Mouse (Mus musculus) heart, postnatal 25 days (tissue): Measurements from ENCODE around the gene Rasip1. TPM values are rescaled to one million over a fixed set of nuclear protein-coding genes. Genes with fewer than 3 reads are reported as not detected.
A peak's percentile ranks its signal among the peaks of the same experiment; 100 is the strongest.

ENCODE experiments used
- DNase-seq: peaks from one replicate; pipeline ENCODE4 v3.0.0; 2022; ENCODE audit warnings: low spot score
- intact Hi-C: fragments of 180-260 bp; cut with DNase I; formaldehyde crosslinking; loops from one replicate; pipeline ENCODE4 v1.15.1; 2025
- total RNA-seq, 2 experiments: library from RNA; stranded (reverse); gene quantifications; 2 replicates each; pipeline ENCODE4 v1.2.3; 2021

The Rasip1 gene
- total RNA-seq, 2 experiments from 2014 or later, result 26.3 to 33.6 TPM

DNA sequence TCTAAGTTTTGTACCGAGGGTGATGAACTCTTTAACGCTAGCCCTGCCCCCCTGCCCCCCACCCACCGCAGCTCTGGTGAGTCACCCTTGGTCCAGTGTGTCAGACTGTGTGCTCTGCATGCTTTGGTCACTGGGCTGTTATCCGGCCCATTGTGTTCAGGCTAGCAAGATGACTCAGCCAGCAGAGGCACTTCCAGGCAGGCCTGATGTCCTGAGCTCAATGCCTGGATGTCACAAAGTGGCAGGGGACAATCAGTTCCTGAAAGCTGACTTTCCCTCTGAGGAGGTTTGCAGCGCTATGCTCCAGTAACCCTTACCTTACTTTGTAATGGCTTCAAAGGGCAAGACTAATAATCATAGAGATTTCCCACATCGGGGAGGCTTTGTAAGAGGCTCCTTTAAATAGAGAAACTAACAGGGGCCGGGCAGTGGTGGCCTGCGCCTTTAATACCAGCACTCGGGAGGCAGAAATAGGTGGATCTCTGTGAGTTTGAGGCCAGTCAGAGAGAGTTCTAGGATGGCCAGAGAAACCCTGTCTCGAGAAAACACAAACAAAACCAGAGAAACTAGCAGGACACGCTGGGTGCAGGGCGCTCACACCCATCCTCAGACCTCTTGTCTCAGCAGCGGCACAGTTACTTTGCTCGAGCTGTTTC, 52.8 kb downstream of the Rasip1 start:
- intact Hi-C loops, result loop anchor here (10.0 kb wide), 1 partner anchor 205 kb away; no protein-coding TSS in a partner anchor
- peak; percentile 72 for DNase-seq

- intact Hi-C loops, result loop anchor here (10.0 kb wide), 1 partner anchor 206 kb away; no protein-coding TSS in a partner anchor
- DNase-seq, result no peak
Measured at GRCm38 (mm10) chr7:45681046-45681736, 53.9 kb downstream of the Rasip1 start.

GRCm38 (mm10) chr7:45682144-45683126, 55.1 kb downstream of the Rasip1 start:
- intact Hi-C loops, result loop anchor here (2.0 to 10.0 kb wide), 4 partner anchors 42 to 208 kb away; no protein-coding TSS in a partner anchor

DNA sequence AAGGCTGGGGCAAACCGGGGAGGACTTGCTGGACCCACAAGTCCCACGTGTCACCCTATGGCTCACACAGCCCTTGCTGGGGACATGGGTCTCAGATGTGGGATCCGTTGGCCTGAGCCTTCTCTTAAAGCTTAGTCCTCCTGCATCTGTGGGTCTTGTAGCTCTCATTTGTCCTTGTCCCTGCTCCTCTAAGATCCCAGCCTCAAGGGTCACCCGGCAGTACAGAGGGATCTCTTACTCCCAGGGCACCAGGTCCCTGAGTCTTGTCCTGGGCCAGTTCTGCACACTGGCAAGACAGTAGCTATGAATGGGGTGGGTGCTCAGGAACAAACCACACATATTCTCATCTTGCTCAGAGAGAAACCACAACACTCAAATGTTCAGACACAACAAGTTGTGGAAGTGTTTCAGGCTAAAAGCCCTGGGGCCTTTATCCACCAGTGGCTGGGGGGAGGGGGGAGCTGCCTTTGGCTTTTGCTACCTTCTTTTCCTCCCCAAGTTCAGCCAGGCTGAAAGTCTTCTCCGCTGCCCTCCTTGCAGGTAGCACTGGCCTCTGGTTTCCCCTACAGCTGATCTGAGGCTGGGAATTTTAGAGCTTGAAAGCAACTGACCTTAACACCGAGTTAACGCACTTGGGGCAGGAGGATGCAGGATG, 56.2 kb downstream of the Rasip1 start, which contains the start of gene Ntn5:
Gene Ntn5 (plus strand): TSS at position 627 of the 655 bp plus-strand sequence.
- intact Hi-C loops, result loop anchor here (2.0 to 10.0 kb wide), 4 partner anchors 43 to 209 kb away; no protein-coding TSS in a partner anchor
- no peak for DNase-seq

More at GRCm38 (mm10) chr7:45682144-45683126, 55.1 kb downstream of the Rasip1 start:
- DNase-seq, result peak; percentile 77

DNA sequence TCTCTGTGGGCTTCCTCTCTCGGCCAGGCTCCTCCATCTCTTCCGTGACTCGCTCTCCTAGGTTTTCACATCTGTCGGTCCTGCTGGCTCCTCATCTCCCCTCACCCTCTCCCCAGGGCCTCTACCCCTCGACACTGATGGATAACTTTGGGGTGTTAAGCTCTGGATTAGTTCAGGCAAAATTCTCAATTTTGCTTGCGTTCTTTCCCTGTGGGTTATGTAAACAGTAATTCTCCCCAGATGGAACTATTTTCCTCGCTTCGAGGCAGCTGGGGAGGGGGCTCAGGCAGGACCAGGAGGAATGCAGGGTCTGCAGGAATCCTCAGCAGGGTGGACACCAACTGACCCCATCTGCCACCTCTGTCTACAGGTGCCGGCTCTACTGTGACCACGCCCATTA, 58.5 kb downstream of the Rasip1 start:
- no peak for DNase-seq
- intact Hi-C loops, result loop anchor here (10.0 kb wide), 1 partner anchor 211 kb away; no protein-coding TSS in a partner anchor

DNA sequence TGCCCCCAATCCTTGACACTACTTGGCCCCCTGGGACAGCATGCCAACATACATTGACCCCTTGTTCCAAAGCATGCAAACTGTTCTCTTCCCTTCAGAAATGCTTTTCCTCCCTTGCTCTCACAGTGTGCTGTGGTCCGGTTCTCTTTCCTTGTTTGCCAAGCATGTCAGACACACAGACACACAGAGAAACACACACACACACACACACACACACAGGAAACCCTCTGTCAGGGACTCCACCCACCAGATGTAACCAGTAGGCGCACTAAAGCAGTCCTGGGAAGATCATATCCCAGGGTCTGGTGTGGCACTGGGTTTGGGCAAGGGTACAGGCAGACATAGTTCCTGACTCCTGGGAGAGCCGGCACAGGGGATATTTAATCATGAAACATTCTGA, 59.6 kb downstream of the Rasip1 start:
- intact Hi-C loops, result loop anchor here (10.0 kb wide), 1 partner anchor 212 kb away; no protein-coding TSS in a partner anchor
- DNase-seq, result no peak

Other genes with a start within 250 kb of the Rasip1 start
- gene Snrnp70, start 231.7 kb upstream of the Rasip1 start, total RNA-seq, result 100 to 1,000 TPM; 110 to 111 TPM
- gene Kcna7, start 221.8 kb upstream of the Rasip1 start, total RNA-seq, result 1 to 10 TPM; 3.2 to 3.7 TPM
- under 1 TPM; 0.14 to 0.39 TPM for gene Ntf5, start 213.8 kb upstream of the Rasip1 start, total RNA-seq
- gene Lhb, start 206.7 kb upstream of the Rasip1 start, total RNA-seq, result not detected
- 10 to 100 TPM; 93.1 to 98.1 TPM for gene Gys1, start 192.6 kb upstream of the Rasip1 start, total RNA-seq
- gene Ruvbl2, start 189.4 kb upstream of the Rasip1 start, total RNA-seq, result 10 to 100 TPM; 28.5 to 29.3 TPM
- 100 to 1,000 TPM; 210 to 232 TPM for gene Ftl1, start 167.6 kb upstream of the Rasip1 start, total RNA-seq
- gene Bax, start 160.6 kb upstream of the Rasip1 start, total RNA-seq, result 10 to 100 TPM; 24.7 to 26.7 TPM
- not detected for gene Tulp2, start 145.6 kb upstream of the Rasip1 start, total RNA-seq
- gene Gm45808, start 140.7 kb upstream of the Rasip1 start, total RNA-seq, result 1 to 10 TPM; 4.0 to 5.1 TPM
- gene Dhdh, start 138.7 kb upstream of the Rasip1 start, total RNA-seq, result 1 to 10 TPM; 5.9 to 6.7 TPM
- gene Nucb1, start 117.1 kb upstream of the Rasip1 start, total RNA-seq, result 100 to 1,000 TPM; 126 to 129 TPM
- 10 to 100 TPM; 22.7 to 23.9 TPM for gene Ppp1r15a, start 101.2 kb upstream of the Rasip1 start, total RNA-seq
- gene Plekha4, start 101.2 kb upstream of the Rasip1 start, total RNA-seq, result 1 to 10 TPM; 2.2 to 4.7 TPM
- gene Hsd17b14, start 72.6 kb upstream of the Rasip1 start, total RNA-seq, result under 1 TPM; 0.18 to 0.59 TPM
- gene Bcat2, start 57.3 kb upstream of the Rasip1 start, total RNA-seq, result 100 to 1,000 TPM; 188 to 200 TPM
- not detected for gene Fgf21, start 12.0 kb upstream of the Rasip1 start, total RNA-seq
- not detected for gene Fut1, start 10.2 kb upstream of the Rasip1 start, total RNA-seq
- under 1 TPM; 0.21 to 0.39 TPM for gene Izumo1, start 5.7 kb upstream of the Rasip1 start, total RNA-seq
- gene Mamstr, start 12.5 kb downstream of the Rasip1 start, total RNA-seq, result 1 to 10 TPM; 6.0 to 8.4 TPM
- gene Fut2, start 38.9 kb downstream of the Rasip1 start, total RNA-seq, result under 1 TPM; 0.47 to 0.78 TPM
- gene Ntn5, start 56.5 kb downstream of the Rasip1 start, total RNA-seq, result under 1 TPM; 0.14 to 0.29 TPM
- gene Sec1, start 66.9 kb downstream of the Rasip1 start, total RNA-seq, result under 1 TPM in 1 of 2 experiments, not detected in 1; 0.16 TPM
- gene Car11, start 72.4 kb downstream of the Rasip1 start, total RNA-seq, result 1 to 10 TPM; 2.5 to 3.8 TPM
- 100 to 1,000 TPM in 1 of 2 experiments, 10 to 100 TPM in 1; 13.6 to 153 TPM for gene Dbp, start 77.6 kb downstream of the Rasip1 start, total RNA-seq
- gene Rpl18, start 88.0 kb downstream of the Rasip1 start, total RNA-seq, result 100 to 1,000 TPM; 507 to 553 TPM
- 10 to 100 TPM; 15.8 to 16.7 TPM for gene Sphk2, start 90.5 kb downstream of the Rasip1 start, total RNA-seq
- gene Fam83e, start 93.7 kb downstream of the Rasip1 start, total RNA-seq, result under 1 TPM; 0.20 to 0.34 TPM
- not detected for gene Spaca4, start 98.3 kb downstream of the Rasip1 start, total RNA-seq
- under 1 TPM in 1 of 2 experiments, not detected in 1; 0.14 TPM for gene Lmtk3, start 156.2 kb downstream of the Rasip1 start, total RNA-seq
- not detected for gene Sult2b1, start 157.2 kb downstream of the Rasip1 start, total RNA-seq
- 10 to 100 TPM; 63.2 to 65.5 TPM for gene Cyth2, start 187.1 kb downstream of the Rasip1 start, total RNA-seq
- gene Kcnj14, start 197.3 kb downstream of the Rasip1 start, total RNA-seq, result under 1 TPM; 0.55 to 0.70 TPM
- gene Grwd1, start 203.5 kb downstream of the Rasip1 start, total RNA-seq, result 10 to 100 TPM in 1 of 2 experiments, 1 to 10 TPM in 1; 10.0 to 11.2 TPM
- 100 to 1,000 TPM in 1 of 2 experiments, 10 to 100 TPM in 1; 97.5 to 114 TPM for gene Kdelr1, start 245.3 kb downstream of the Rasip1 start, total RNA-seq